Mouse (Mus musculus): ENCODE measurements around the gene Ube2v1. TPM values are rescaled to one million over a fixed set of nuclear protein-coding genes. Genes with fewer than 3 reads are reported as not detected.

Gene Ube2v1
- total RNA-seq, 2 experiments from 2014 or later: 194 to 200 TPM

DNA sequence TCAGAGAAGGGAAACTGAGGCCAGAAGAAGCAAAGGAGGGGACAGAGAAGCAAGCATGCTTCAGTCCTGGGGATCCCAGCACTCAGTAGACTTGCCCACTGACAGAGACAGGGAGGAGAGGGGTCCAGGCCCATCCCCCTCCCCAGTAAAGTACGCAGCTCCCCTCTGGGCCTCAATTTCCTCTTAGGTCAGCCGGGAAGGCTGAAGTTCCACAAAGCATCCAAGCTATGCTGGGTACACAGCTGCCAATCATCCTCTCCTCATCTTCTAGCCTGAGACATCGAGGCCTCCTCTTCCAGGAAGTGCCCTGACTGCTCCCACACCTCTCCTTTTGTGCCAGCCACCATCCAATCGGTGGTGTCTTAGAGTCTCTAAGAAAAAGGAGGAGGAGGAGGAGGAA is 35.6 kb downstream of the Ube2v1 start:
- no peak for DNase-seq (ENCODE audit: low spot score in 2 of 2)

DNA sequence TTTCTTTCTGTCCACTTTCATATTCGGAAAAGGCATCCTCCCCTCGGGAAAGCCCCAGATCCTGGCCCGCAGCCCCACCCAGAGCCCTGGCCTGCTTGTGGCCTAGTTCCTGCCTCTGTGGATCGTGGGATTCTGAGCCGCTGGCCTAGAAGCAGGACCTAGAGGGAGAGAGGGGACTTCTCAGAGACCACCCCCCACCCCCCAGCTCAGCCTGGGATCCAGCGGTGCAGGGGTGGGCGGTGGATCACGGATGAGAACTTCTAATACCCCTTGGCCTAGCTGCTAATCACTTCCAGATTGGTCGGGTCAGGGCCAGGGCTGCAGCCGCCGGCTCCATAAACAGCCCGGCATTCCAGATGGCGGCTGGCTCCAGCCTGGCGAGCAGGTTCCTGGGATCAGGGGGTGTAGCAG is 36.1 kb downstream of the Ube2v1 start:
- no peak for DNase-seq (ENCODE audit: low spot score in 2 of 2)

DNA sequence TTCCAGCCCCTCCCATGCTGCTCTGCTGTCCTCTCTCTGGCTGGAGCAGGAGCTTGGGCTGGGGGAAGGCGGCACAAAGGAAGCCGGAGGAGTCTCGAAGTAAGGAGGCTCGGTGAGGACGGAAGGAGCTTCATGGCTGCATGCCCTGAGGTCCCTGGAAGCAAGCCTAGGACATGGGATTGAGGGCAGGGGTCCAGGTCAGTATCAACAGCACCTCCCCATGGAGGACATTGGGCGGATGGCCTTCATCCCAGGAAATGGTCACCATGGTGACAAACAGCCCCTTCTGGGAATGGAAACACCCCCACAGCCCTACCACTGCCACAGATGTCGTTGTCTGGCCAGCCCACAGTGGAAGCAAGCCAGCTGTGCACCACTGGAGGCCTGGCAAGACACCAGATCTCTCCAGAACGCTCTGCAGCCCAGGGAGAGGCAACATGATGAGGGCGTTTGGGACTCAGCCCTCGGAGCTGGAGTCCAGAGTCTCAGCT is 37.4 kb downstream of the Ube2v1 start:
- peak; percentile 39 to 53 for DNase-seq (ENCODE audit: low spot score in 2 of 2)

DNA sequence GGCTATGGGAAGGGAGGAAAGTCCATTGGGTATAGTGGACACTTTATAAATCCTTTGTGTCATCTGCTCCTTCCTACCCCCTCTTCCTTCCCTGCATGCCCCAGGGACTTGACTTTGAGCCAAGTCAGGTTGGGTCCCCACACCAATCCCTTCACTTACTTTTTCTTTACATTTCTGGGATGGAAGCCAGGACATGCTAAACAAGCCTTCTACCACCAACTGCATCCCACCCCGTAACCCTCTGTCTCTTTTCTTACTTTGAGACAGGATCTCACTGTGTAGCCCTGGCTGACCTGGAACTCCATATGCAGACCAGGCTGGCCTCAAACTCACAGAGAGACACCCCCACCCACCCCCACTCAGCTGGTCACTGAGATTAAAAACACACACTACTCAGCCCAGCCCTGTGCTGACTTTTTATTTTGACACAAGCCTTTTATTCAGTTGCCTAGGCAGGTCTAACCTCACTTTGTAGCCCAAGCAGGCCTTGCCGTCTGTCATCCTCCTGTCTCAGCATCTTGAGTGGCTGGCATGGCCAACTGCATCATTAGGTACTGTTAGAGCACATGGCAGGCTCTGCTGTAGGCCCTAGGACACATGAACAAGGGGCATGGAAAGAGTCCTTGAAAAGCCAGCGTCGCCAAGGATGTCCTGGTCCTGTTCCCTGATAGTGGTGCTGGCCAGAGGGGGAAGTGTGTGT is 38.2 kb downstream of the Ube2v1 start:
- no peak for DNase-seq (ENCODE audit: low spot score in 2 of 2)

DNA sequence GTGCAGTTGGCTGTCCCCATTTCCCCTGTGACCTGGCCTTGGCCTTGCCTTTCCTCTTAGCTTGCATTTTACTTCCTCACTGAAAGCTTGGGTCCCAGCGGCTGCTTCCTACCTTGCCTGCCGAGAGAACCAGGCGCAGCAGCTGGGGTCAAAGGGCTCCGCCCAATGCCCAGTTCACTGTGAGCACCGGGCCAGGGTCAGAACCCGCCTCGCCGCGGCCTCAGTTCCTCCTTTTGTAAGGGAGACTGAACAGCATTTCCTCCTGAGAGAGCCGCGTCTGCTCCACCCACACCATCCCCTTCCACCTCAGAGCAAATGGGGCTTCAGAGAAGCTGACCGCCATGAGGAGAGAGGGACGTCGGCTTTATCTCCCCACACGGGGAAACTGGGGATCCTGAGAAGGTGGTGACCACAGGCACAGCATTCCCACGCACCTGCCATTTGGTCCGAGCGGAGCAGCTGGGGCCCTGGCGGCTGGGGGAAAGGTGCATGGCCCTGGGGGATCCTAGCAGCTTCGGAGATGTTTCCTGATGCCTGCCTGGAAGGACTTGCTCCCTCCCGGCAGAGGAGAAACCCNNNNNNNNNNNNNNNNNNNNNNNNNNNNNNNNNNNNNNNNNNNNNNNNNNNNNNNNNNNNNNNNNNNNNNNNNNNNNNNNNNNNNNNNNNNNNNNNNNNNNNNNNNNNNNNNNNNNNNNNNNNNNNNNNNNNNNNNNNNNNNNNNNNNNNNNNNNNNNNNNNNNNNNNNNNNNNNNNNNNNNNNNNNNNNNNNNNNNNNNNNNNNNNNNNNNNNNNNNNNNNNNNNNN is 42.9 kb downstream of the Ube2v1 start:
- no peak for DNase-seq (ENCODE audit: low spot score in 2 of 2)

DNA sequence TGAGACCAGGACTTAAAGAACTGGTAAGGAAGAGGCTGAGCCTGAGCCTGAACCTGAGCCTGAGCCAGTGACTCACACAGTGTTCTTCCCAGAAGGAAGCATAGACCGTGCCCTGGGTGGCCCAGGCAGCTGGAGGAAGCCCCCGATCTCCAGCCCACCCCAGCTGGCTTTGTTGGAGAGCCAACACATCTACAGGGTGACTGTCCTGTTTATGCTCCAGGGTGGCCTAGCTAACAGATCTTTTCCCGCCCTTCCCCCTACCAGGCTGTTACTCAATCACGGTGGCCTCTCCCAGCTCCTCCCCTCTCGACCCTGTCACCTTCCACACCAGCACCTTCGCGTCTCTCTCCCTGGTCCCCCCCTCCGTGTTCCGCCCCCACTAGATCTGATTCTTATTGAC is 44.9 kb downstream of the Ube2v1 start:
- DNase-seq (ENCODE audit: low spot score in 2 of 2): no peak

DNA sequence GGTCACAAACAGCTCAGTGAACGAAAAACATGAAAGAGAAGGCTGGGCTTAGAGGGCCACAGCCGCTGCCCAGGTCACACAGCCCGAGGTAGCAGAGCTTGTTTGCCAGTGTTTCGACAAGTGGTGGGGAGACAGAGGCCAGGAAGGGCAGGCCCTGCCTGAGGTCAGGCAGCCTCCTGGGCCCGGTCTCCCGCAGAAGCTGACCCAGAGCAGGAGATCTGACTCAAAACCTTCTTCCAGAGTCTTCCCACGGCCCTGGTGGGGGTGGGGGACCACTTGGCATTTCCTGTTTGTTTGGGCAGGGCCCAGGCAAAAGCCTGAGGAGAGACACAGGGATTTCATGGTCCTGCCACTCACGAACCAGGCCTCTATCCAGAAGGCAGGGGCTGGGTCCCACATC is 45.9 kb downstream of the Ube2v1 start:
- no peak for DNase-seq (ENCODE audit: low spot score in 2 of 2)

DNA sequence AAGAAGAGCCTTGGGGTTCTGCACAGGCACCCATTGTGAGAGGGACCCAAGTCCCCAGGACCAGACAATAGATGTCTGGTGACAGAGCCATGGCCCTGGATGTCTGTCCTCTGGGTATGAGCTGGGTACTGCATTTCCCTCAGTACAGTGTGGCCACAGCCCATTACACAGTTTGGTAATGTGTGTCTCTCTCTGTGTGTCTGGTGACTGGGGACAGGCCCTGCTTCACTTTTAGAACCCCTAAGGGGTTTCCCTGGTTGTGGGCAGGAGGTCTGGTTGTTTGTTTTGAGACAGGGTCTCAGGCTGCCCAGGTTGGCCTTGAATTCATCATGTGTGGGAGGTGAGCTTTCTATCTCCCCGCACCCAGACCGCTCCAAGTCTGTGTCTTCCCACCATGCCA is 46.6 kb downstream of the Ube2v1 start:
- DNase-seq (ENCODE audit: low spot score in 2 of 2): no peak

DNA sequence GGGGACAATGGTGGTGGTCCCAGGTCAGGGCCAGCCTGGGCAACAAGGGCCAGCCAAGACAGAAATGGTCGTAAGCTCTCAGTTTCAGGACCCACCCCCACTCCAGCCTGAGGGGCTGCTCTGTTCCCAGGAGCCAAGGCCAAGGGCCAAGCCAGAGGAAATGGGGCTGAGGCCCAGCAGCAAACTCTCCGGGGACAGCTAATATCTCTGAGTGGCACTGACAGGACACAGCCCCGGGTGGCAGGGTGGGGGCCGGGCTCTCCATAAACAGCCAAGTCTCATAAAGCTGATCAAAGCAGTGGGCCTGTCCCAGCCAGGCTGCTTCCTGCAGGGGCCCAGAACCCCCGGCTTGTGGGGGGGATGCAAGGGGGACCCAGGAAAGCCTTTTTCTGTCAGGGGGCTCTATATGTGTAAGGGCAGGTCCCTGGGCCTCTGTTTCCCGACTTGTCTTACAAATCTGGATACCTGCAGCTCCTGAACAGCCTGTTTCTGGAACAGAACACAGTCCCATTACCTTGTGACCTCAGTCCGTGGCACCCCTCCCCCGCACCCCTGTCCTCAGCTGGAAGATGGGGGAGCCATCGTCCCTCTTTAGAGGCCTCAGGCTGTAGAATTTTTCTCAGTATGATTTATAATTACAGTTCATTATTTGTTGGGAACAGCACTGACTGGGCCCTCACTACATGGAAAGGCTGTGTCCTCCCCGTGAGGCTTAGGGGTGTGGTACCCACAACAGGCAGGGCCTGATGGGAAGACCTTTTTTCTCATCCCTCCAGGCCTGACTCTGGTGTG is 48.5 kb downstream of the Ube2v1 start:
- DNase-seq (ENCODE audit: low spot score in 2 of 2): no peak

DNA sequence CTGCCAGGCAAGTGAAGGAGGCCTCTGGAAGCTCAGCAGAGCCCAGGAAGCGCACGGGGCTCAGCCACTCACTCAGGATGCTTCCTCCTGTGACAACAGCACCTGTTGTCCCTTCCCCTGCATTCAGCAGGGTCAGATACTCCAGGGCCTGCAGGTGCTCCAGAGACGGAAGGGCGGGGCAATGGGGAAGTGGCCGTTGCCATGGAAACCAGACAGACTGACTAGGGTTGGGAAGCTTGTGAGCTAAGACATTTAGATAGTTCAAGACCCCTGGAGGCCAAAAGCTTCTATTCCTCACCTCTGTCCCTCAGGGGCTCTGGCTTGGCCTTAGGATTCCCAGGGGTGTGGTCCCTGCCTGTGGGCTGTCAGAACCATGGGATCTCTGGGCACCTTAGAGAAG is 53.4 kb downstream of the Ube2v1 start:
- no peak for DNase-seq (ENCODE audit: low spot score in 2 of 2)

DNA sequence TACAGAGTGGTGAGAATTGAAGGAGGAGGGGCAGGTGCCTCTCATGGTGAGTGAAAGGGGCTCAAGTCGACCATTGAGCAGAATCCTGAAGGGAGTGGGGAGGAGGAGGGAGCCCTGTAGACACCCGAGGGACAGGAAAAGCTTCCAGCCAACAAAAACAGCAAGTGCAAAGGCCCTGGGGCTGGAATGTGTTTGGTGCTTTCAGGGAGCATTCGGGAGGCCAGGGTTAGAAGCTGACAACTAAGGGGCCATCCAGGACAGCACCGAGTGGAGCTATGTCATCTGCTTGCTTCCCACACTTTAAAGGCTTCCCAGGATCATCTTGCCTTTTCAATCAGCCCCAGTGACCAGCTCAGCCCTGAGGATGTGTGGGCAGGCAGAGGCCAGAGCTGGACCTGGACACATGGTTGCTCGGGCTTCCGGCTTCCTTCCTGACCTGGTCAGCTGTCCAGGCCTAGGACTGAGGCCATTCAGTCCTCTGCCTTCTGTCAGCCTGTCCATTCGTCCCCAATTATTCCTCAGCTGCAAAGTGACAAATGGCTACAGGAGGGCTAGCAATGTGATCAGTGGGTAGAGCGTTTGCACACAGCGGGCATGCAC is 54.6 kb downstream of the Ube2v1 start:
- DNase-seq (ENCODE audit: low spot score in 2 of 2): no peak

DNA sequence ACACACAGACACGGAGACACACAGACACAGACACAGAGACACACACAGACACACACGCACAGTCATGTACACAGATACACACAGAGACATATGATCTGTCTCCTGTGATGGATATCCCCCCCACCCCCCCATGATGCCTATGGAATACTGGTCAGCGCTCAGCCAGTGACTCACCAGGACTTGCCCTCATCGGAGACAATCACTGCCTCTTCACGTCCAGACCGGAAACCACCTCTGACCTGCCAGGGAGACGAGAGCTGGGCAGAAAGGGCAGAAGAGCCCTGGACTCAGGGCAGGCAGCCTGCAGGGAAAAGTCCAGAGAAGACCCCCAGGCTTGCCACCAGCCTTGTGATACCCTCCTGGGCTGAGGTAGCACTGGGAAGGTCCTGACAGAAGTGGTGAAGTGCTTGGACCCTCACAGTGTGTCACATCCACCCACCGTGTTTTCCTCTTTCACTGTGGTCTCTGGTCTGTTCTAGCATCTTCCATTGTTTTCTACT is 55.7 kb downstream of the Ube2v1 start:
- no peak for DNase-seq (ENCODE audit: low spot score in 2 of 2)

DNA sequence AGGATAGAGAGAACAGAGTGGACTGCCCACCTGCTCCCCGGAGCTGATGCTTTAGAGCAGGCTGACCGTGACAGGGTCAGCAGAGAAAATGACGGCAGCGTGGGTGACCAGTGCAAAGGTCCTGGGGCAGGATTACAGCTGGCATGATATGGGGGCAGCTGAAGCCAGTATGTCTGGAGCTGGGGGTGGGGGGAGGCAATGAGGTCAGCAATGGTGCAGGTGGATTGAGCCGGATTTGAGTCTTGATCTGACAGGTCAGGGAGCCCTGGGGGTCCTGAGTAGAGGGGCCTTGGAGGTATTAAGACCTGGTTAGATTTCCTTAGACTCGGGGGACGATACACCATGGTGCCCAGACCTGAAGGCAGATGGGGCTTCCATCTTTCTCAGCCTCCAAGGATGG is 56.3 kb downstream of the Ube2v1 start:
- no peak for DNase-seq (ENCODE audit: low spot score in 2 of 2)

DNA sequence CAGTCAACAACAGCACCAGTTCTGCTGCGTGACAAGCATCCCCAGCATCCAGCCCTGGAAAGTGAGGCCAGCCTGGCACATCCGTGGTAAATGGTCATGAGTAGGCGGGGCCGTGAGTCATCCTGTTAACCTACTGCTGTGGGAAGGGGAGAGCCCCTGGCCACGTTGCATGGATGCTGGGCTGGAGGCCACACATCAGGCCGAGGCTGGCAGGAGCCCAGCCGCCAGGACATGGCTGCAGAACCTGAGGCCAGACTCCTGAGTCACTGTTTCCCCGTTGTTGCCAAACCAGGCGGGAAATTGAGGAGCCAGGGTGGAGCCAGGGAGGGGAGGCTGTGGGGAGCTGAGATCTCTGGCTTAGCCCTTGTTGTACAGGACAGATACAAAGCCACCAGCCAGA is 57.1 kb downstream of the Ube2v1 start:
- no peak for DNase-seq (ENCODE audit: low spot score in 2 of 2)

DNA sequence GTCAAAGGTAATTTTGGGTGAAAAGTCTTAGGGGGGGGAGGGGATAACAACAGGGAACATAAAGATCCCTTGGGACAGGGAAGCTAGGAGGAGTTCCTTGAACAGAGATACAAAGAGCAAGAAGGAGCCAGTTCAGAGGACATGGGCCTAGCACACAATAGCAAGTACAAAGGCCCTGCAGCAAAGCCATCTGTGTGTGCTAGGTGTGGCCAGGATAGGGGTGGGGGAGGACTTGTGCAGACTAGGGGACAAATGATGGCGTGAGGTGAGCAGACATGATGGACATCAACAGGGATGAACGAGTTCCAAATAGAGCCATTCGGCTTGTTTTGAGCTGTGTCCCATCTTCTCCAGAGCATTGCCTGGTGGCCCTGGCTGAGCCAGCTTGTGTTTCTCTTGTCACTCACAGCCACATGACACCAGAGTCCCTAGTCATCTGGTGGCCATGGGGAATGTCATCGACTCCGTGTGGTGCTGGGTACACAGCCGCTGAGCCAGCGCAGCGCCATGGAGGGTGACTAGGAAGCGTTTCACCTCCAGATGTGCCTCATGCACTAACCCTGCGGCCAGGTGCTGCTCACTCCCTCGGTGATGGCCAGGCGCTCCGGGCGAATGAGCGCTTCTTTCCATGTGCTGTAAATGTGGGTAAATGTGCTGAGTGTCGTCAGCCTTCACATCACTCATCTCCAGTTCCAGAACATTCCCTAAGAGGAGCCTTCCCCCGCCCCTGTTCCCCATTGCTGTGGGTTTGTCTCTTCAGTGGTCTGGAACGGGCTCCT is 60.3 kb downstream of the Ube2v1 start:
- DNase-seq (ENCODE audit: low spot score in 2 of 2): no peak

DNA sequence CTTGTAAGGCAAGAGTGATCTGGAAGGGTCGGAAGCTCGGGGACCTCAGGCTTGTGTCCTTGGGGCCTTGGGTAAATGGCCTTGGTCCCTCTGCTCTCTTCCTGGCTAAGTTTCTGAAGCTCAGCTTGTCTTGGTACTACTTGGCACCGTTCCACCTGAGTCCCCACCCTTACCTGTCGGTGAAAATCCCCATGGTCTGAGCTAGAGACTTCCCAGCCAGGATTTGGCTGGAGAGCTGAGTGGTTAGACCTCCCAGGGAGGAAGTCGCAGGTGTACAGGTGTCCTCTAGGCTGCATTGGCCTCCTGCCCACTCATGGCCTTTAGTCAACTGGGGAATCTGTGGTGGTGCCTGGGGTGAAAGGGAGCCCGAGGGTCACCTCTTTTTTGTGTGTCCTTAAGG is 61.1 kb downstream of the Ube2v1 start:
- DNase-seq (ENCODE audit: low spot score in 2 of 2): no peak

DNA sequence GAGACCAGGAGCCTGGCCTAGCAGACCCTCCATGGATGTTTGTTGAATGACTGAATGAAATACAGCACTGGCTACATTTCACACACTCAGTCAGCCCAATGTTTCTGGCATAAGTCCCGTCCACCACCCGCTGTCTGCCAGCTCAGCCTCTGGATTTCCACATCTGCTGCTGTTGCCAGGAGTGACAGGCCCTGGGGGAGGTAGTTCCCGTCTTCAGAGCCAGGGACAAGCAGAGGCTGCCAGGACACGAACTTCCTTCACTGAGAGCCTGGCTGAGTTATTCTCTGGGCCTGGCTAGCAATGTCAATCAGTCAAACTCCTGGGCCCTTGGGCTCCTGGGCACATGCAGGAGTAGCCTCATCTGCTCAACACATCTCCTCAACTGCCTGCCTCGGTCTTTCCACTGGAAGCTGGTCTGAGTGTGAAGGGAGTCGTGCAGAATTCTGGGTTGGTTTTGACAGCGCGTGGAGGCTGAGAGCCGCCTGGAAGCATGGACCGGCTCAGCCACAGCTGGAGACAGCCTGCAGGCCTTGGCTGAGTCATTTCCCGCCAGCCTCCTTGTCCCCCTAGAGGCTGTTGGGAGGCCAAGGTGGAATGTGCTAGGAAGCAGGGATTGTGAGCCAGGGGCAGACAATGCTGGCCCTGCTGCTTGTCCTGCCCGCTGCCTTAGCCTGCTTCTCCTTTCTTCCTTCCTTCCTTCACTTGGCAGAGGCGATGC is 61.8 kb downstream of the Ube2v1 start:
- peak in 1 of 2 experiments; percentile 64 for DNase-seq (ENCODE audit: low spot score in 2 of 2)

DNA sequence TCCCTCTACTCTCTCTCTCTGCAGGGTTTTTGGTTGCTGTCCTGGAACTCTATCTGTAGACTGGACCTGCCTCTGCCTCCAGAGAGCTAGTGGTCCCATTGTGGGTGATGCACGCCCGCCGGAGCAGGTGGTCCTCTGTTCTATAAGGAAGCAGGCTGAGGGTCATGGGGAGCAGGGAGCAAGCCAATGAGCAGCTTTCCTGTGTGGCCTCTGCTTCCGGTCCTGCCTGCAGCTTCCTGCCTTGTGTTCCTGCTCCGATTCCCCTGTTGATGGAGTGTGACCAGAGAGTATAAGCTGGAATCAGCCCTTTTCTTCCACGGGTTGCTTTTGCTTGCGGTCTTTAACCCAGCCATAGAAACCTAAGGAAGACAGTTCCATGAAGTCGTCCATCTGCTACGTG is 63.8 kb downstream of the Ube2v1 start:
- no peak for DNase-seq (ENCODE audit: low spot score in 2 of 2)

DNA sequence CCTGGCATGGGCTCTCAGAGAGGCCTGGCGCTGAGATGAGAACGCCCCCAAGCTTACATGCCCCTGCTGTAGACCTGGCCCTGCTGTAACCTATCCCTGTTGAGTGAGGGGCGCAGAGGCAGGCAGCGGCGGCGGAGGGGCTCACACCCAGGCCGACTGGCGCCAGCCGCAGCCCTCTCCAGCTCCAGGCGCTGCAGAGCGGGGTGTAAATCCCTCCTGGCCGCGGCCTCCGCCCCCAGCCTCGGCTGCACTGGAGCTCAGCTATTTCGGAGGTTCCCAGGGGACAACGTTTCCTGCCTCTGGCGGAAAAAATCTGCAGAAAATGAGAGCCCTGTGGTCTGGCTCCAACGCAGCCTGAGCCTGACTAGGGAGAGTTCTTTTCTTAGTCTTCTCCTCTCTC is 66.2 kb downstream of the Ube2v1 start:
- DNase-seq (ENCODE audit: low spot score in 2 of 2): no peak

DNA sequence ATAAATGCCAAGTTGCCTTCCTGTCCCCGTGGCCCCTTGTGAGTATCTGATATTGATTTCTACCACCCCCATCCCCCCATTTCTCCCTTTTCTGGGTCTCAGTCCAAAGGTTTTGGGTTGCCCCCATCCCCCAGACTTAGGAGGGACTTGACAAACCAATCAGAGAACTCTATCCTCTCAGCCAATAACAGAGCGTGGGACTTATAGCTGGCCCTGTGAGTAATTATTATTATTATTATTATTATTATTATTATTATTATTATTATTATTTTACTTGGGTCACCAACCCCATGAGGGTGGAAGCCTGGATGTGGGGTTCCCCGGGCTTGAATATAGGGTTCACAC is 66.6 kb downstream of the Ube2v1 start:
- DNase-seq (ENCODE audit: low spot score in 2 of 2): no peak

Measured in adrenal gland, postnatal 4 days (tissue).